Mouse (Mus musculus) kidney, adult 8-10 months (tissue): Measurements from ENCODE around the gene Traf3.

Experiments
- DNase-seq, 2 experiments: peaks; one replicate each; pipeline ENCODE4 v3.0.0; 2022

The Traf3 gene

DNA sequence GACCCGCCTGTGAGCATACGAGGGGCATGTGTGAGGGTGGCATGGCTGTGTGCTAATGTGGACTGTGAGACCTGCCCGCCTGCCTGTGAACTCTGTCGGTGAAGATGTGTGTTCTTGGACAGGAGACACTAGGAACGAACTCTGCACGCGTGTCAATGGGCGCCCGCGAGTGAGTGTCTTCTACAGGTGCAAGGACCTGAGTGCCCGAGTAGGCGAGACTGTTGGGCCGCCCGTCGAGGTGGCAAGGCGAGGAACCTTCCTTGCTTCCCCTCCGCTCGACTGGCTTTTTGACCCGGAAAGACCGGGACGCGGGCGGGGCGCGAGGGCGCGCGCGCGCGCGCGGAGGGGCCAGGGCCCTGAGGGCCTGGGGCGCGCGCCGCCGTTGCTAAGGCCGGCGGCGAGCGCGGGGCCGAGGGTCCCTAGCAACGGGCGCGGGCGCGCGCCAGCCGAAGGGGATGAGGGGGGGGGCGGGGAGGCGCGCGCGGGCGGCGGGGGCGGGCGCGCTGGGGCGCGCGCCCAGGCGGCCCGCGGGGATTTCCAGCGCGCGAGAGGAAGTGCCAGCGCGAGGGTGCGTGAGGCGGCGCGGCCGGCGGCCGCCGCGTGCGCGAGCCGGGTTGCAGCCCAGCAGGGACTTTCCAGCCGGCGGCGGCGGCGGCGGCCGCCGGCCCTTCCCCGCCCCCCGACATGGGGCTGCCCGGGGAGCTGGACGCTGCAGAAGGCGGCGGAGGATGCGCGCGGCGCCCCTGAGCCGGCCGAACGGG lies at the start of gene Traf3:
TSS of gene Traf3 (plus strand) at position 540 of the 761 bp plus-strand sequence.
- DNase-seq: peak; percentile 60 to 68

DNA sequence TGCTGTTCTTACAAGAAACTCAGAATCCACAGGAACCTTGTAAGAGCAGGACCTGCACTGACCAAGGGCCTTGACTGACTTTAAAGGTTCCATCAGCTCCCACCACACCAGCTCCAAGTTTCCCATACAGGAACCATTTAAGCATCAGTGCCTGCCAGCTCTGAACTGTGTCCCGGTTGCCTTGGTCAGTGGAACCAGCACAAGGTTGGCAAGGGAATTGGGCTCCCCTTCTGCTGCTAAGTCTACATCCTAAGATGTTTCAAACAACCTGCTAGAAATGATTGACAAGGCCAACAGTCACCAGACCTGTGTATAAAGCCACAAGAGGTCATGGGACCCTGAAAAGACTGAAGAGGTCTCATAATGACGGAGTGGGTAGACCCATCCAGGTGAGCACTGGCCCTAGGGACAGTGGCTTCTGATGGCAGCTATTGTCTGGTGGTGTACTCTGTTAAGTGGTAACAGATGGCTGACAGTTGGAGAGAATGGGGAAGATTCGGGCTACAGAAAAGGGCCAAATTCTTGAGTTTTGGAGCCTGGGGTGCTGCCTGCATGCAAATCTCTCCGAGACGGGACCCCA lies 46.6 kb upstream of the Traf3 start:
- DNase-seq: no peak

DNA sequence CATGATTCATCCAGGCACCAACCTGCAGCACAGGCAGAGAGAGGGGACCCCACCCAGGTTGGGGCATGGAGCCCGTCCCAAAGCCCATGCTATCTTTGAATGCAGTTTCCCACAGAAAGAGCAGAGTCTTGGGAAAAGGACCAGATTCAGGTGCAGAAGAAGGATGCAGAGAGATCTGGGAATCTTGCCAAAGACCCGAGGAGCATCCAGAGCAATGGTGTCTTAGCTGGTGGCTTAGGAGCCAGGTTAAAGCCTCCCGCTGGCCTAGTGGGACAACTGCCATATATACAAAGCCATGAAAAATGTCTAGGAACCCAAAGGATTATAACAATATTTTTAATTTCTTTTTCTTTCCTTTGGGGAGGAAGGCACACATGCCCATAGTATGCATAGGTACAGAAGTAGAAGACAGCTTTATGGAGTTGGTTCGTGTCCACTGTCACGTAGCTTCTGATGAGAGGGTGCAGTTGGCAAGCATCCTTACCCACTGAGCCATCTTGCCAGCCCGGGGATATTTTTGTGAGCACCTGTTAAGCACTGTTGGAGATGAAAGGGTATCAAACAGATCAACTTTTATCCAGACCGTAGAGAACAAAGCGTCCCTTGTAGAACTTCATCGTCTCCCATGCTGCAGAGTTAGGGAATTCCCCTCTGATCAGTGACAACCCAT lies 45.1 kb upstream of the Traf3 start:
- no peak for DNase-seq

DNA sequence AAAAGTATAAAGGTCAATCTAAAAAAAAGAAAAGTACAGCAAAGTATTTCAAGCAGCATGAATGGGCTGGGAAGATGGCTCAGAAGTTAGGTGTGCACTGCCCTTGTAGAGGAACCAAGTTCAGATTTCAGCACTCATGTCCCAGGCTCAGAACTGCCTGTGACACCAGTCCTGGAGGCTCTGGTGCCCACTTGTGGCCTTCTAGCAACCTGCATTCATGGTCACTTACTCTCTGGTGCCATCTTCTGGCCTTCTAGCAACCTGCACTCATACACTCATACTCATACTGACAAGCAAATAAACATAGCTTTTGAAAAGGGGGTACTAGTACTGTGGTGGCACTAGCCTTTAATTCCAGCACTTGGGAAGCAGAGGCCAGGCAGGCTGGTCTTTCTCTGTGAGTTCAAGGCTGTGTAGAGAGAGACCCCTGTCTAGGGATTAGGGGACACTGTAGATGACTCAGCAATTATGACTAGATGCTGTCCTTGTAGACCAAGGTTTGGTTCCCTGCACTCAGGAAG lies 43.8 kb upstream of the Traf3 start:
- DNase-seq: peak in 1 of 2 experiments; percentile 42

DNA sequence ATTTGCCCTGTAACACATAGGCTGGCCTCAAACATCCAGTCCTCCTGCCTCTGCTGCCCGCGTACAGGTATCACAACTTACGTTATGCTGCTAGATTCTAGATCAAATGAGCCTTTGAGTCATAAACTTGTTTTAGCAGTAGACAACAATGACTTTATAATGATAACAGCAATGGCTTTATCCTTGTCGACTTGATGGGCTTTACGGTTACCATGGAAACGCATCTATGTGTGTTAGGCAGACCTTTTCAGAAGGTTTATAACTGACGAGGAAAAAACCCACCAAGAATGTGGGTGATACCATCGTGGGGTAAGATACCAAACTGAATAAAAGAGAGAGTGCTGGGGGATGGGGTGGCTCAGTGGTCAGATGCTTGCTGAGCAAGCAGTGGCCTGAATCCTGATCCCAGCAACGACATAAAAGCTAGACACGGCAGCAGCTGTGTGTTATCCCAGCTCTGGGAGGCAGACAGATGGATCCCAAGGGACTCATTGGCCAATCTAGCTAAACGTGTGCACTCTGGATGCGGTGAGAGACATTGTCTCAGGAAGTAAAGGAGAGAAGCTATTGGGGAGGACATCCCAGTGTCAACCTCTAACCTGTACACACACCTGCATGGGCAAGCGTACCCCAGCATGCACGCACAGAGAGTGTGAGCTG lies 41.4 kb upstream of the Traf3 start:
- DNase-seq: no peak

DNA sequence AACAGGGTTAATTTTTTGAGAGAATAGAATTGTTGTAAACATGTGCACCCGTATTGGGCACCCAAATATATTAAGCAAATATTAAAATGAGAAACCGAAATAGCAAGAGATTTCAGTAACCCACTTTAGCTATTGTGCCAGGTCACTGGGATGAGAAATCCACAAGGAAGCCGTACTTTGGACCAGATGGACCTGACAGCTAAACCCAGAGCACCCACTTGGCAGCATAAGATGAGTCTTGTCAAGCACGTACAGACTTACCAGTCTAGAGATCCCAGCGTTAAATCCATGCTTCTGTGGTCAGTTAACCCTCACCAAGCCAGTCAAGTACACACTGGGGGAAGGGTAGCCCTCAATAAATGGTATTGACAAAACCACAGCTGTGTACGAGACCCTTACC lies 40.5 kb upstream of the Traf3 start:
- DNase-seq: peak; percentile 27 to 30

DNA sequence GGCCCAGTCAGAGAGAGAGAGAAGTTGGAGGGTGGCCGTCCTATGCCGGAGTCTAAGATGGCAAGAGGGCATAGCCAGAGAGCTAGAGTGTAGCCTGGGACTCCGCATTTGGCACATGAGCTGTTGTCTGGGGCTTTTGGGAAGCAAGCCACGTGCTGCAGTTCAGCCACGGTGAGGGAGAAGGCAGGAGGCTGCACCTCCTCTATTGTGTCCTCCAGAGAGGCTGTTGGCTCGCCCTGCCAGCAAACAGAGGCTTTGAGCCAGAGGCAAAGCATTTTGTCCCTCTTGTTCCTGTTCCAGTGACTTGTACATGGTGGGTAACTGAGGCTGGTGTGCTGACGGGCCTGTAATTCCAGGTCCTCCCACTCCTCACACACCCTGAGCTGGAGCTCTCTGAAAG lies 32.0 kb upstream of the Traf3 start:
- peak in 1 of 2 experiments; percentile 9 for DNase-seq

DNA sequence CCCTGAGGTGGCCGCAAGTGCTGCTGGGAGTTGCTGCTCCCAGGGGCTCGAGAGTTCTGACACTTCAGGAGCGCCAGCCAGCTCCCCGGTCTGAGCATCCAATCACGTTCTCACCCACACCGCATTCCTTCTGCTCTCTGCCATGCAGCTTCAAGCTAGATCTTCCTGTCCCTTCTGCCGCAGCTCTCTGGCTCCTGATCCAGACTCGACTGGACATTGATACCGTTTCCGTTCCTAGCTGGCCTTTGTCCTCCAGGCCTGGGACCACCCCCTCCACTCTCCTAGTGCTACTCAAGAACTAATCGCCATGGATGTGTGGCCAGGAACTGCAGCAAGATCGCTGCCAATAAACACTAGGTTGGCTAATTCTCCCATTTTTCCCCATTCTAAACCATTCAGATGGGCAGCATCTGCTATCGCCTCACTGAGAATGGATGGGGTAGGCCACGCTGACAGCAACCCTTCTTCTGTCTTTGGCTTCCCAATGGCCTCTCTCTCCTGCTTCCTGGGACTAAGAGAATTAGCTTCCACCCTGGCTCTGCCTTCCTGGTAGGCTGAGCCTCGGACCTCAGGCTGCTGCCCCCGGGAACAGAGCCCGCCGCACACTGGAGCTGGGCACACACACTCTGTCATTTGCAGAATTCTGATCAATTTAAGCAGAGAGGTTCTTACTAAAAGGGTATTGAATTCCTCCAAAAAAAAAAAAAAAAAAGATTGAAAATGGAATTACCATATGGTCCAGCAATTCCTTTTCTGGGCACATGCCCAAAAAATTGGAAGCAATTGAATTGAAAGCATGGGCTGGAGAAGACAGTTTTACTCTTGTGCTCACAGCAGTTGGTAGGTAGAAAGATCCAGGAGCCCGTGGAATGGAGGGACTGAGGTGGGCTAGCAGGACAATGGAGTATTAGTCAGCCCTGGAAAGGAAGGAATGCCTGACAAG lies 31.1 kb upstream of the Traf3 start:
- no peak for DNase-seq

DNA sequence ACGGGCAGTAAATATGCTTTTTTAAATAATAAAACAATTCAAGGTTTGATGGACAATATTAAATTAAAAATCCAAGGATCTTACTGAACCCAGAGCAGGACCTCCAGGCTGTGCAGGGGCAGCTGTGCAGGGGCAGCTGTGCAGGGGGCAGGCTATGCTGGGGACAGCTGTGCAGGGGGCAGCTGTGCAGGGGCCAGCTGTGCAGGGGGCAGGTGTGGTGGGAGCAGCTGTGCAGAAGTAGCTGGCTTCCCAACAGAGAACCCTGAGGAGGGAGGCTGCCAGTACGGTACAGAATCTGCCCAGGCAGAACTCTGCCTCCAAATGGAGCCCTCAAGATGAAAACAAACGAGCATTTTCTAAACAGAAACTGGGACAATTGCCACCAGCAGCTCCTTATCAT lies 30.2 kb upstream of the Traf3 start:
- DNase-seq: no peak

DNA sequence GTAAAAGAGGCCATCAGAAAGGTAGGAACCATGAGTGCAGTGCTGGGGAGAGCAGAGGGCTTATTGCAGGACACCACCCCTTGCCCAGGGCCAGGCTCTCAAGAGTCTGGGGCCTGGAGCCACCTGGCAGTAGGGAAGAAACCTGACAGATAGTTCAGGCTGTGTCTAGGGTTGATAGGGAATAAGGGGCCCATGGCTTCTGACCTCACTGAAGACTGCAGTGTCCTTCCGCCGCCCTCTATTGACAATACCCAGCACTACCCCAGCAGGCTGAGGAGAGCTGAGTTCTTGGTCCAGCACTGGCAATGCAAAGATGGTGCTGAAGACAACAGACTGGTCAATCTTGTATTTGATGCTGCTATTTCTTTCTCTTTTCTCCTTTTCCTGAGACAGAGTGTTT lies 29.1 kb upstream of the Traf3 start:
- DNase-seq: no peak

DNA sequence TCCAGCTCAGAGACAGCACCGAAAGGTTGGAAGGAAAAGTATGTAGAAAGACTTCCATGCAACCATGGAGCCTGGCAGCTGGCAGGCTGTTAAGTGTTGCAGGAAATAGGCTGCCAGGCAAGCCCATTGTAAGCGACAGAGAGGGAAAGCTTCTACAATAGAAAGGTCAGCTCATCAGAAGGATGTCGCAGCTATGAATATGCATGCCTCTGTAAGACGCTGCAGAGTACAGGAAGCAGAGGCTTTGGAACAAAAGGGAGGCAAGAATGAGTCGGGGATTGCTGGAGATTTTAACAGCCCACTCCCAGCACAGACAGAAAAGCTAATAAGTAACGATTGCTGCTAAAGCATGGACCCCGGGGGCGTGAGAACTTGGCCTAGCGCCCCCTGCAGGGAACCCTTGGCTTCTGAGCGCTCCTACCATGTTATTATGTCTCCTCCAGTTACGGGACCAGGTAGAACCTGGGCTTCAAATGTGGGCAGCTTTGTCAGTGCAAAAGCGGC lies 23.1 kb upstream of the Traf3 start:
- DNase-seq: no peak

DNA sequence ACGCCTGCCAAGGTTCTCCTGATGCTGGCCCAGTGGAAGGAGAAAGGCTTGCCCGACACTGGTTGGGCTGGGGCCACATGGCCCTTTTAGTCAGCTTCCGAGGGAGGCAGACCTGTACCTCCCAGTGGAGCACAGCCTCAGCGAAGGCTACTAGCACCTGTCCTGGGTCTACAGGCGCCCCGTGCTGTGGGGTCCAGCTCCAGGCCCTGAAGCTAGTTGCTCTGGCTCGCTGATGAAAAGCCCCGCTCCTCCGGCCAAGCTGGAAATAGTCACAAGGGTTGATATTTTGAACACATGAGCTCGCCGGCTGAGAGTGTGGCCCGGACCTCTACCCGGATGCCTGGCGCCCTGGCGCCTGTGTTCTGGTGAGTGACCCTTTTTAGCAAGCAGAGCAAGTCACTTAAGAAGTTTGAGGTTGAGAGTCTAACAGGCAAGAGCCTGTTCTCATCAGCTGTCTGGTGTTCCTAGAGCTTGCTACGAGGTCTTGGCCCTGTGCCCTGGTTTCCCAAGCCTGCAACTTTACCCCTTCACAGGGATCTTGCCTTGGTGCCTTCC lies 22.6 kb upstream of the Traf3 start:
- DNase-seq: no peak

DNA sequence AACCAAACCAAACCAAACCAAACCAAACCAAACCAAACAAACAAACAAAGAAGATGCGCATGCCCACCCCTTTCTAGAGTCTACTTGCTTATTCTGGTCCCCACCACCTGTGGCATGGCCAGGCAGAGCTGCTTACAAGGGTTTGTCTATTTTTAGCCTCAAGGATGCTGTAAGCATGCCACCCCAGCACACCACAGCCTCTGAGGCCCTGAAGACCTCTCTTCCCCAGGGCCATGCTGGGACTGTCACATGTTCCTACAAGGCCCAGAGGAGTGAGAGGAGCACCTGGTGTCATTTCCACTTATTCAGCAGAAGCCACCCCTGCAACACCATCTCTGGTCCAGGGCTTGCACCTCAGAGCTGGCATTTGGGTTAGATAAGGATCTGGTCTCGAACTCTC lies 21.6 kb upstream of the Traf3 start:
- no peak for DNase-seq

DNA sequence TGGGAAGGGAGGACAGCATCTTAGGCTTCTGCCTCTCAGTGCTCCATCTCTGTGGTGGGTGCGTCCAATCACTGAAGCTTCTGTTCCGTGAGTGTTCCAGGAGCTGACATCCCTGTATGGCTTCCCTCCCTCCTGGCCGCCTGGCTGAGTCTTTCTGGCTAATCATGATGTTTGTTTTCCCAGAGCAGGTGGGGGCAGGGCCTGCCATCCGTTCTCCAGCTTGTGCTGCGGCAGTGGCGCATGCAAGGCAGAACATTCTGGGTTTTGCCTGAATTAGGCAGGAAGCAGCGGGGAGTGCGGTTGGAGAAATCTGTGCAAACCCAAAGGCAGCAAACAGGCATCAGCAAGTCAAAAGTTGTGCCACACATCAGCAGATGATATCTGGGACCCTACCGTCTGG lies 20.9 kb upstream of the Traf3 start:
- DNase-seq: no peak

DNA sequence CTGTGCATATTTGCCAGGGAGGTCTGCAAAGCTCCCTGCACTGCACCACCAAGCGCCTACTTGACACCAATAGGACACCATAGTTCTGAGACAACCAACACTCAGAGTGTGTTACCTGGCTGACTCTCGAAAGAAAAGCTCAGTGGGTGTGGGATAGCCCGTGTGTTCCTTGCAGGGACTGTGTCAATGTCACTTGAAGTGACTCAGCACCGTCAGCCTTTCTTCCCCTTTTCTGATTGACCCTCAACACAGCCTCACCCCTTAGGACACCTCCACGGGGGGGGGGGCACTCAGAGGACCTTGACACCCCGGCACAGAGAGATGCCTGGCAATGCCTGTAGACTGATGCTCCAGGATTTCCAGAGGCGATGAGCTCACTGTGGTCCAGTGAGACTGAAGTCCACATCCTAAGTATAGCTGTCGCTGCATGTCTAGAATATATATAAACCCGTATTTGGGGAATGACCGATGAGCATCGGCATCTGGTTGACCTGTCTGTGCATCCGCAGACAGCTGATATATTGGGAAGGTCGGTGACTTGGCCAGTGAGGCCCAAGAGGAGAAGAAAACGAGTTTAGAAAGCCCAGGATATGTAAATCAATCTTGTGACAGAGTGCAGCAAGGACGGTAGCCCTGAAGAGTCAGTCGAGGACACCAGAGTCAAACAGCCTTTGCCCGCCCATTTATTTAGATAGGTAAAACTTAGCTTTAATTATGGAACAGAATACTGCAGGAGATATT lies 16.5 kb upstream of the Traf3 start:
- DNase-seq: no peak

DNA sequence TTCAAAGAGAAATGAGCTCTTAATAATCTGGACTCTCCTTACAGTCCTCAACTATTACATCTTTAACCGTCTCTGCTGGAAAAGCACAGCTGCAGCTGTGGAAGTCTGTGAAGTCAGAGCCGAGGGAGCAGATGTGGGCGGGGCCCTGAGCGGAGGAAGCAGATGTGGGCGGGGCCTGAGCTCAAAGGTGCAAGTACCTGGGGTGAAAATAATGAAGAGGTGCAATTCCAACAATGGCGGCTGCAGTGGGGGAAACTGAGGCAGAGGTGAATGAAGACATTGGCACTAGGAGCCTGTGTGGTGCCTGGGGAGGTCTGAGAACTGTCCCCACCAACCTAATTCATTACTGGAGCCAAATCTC lies 16.0 kb upstream of the Traf3 start:
- peak in 1 of 2 experiments; percentile 22 for DNase-seq

DNA sequence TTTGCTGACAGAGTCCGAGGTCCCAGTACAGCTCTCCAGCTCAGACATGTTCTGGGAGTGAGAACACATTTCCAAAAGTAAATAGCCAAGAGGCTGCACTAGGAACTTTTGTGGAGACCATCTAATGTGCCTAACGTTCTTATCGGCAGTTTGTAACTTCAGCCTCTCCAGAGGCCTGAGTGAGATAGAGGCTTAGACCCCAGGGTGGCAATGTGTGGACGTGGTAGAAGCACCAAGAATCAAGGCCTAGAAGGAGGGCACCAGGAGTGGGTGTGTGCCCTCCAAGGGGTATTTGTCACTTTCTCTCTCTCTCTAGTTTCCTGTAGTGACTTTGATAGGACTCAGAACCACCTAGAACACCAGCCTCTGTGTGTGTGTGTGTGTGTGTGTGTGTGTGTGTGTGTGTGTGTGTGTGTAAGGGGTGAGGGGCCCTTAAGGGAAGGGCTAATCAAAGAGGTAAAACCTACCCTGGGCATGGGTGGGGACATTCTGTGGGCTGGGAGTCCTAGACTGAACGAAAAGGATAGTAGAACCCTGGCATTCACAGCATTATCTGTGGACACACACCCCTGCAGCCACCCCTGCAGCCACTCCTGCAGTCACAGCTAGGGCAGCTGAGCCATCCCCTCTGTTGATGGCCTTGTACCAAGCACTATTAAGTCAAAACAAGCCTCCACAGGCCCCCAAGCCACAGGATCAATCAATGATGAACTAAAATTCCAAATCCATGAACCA lies 14.6 kb upstream of the Traf3 start:
- DNase-seq: no peak

DNA sequence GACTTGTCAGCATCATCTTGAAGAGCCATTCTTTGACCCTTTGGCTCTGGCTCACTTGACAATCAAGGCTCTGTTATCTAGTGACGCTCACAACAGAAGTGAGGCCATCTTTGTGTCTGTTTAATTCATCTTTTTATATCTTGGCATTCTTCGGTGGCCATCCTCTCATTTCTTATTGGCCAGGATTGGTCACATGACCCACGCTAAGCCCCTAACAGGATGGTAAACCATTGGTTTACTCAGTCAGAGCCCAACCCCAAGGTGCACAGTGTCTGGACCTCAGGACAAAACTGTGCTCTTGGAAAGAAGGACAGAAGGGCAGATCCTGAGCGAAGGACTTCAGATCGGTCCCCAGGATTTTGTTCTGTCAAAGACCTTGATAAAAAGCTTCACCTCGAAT lies 13.6 kb upstream of the Traf3 start:
- no peak for DNase-seq

DNA sequence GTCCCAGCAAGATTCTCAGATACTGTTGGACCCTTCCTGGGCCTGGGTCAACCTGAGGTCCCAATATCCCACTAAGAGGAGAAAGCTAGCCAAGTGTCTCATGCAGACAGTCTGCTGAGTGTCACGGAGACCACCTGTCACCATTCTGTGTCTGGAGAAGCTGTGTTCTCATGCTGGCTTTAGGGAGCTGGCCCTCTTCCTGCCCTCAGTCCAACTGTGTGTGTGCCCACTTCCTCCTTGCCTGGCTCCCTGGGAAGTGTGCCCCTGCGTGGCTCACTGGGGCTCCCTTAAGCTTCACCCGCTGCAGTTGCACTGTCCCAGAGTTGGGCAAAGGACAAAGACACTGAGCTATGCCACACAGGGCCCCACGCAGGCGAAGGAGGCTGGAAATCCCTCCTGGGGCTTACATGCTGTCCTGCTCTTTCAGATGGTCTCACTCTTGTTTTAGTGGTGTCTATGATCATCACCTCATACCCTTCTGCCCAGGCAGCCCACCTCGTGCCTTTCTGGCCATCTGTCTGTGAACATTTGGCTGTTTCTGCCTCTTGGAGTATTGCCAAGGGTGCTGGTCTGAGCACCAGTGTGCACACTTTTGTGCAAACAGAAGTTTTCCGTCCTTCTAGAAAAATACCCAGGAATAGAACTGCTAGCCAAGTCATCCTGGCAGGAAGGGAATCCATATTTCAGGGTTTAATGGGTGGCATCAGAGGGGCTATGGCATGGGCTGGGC lies 13.0 kb upstream of the Traf3 start:
- no peak for DNase-seq

DNA sequence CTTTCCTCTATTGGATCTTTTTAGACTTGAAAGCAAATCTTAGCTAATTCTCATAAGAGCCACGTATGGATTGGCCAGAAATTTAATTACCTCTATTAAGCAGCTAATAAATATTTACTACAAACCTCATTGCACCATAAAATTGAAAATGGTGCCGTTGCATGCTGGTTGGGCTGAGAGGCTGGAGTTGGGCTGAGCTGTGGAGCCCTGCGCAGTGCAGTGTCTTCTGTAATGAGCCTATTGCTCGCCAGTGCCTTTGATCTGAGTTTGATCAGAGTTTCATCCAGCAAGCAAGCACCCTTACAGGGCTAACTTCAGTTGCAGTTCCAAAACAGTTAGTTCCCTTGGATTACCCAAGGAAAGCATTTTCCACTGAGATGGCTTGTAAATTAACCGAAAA lies 12.2 kb upstream of the Traf3 start:
- no peak for DNase-seq
